ENCODE assay signal across 20 mouse cellular contexts in genomic region chr3:147442925-147443690, GRCm38 (mm10).
A peak's percentile ranks its signal among the peaks of the same experiment; 100 is the strongest.
DNase-seq lines count a peak whose midpoint lies in the region; ATAC-seq lines count a peak whose summit lies in the region.
"Had no signal": no experiment of that assay in that cellular context is flagged by ENCODE, and none has a peak within 500 bp of the region (broad histone marks: within the 10 kb centered on the region; RNA-seq: fewer than 3 reads in every experiment).

No protein-coding gene starts in this region.

- intact Hi-C loops in left cerebral cortex, postnatal 25 days (cut with DNase I) = no loop called here

- no peaks in the 10 kb centered on the region for H3K27me3 ChIP-seq in hindbrain, embryonic 10.5 days (ENCODE audit: insufficient read depth, poor library complexity, severe bottlenecking)
- H3K27me3 ChIP-seq in hindbrain, embryonic 16.5 days (replicated peaks; ENCODE audit: control insufficient read depth, insufficient read depth, low read length) = no peaks in the 10 kb centered on the region
- H3K27me3 ChIP-seq in forebrain, embryonic 14.5 days (replicated peaks; ENCODE audit: control insufficient read depth, insufficient read depth, low read length) = no peaks in the 10 kb centered on the region
- H3K27me3 ChIP-seq in midbrain, embryonic 12.5 days = no peaks in the 10 kb centered on the region
- H3K27me3 ChIP-seq: CH12.LX; embryonic facial prominence, embryonic 13.5 days; intestine, embryonic 15.5 days; limb, embryonic 13.5 days; liver, embryonic 15.5 days had no signal

- H3K9me3 ChIP-seq in hindbrain, embryonic 10.5 days = no peaks in the 10 kb centered on the region
- H3K9me3 ChIP-seq in hindbrain, embryonic 16.5 days (ENCODE audit: control insufficient read depth, low read length) = no peaks in the 10 kb centered on the region
- H3K9me3 ChIP-seq in forebrain, embryonic 14.5 days (replicated peaks; ENCODE audit: control insufficient read depth, low read length) = no peaks in the 10 kb centered on the region
- H3K9me3 ChIP-seq in midbrain, embryonic 12.5 days = no peaks in the 10 kb centered on the region
- H3K9me3 ChIP-seq: embryonic facial prominence, embryonic 13.5 days; intestine, embryonic 15.5 days; limb, embryonic 13.5 days; liver, embryonic 15.5 days had no signal

- H3K4me3 ChIP-seq in hindbrain, embryonic 10.5 days = no peak overlapping the region
- no peak overlapping the region for H3K4me3 ChIP-seq in hindbrain, embryonic 16.5 days (ENCODE audit: low read length)
- no peak overlapping the region for H3K4me3 ChIP-seq in forebrain, embryonic 14.5 days (ENCODE audit: low read depth, low read length)
- H3K4me3 ChIP-seq in midbrain, embryonic 12.5 days = no peak overlapping the region
- H3K4me3 ChIP-seq: embryonic facial prominence, embryonic 13.5 days; heart, adult 2 months; intestine, embryonic 15.5 days; limb, embryonic 13.5 days; liver, embryonic 15.5 days had no signal

- no peak for DNase-seq in hindbrain, embryonic 10.5 days (ENCODE audit: low spot score)
- DNase-seq in Muller cell, postnatal 12 days (ENCODE audit: inconsistent ontology term) = peak; percentile 13
- DNase-seq in forebrain, embryonic 14.5 days (ENCODE audit: low spot score) = no peak
- DNase-seq in MN1 (ENCODE audit: low spot score) = no peak
- no peak for DNase-seq in left cerebral cortex, postnatal 25 days (ENCODE audit: low spot score in 2 of 2)
- DNase-seq: cerebellum, adult 9-10 months; gastrocnemius, postnatal 25 days; heart, adult 2 months; heart, postnatal 36 days; kidney, adult 9 months; kidney, postnatal 36 days; right cerebral cortex, adult 18-20 months had no signal

- peaks cover 15% of the 10 kb centered on the region for H3K4me1 ChIP-seq in hindbrain, embryonic 10.5 days (replicated peaks)
- no peaks in the 10 kb centered on the region for H3K4me1 ChIP-seq in hindbrain, embryonic 16.5 days (ENCODE audit: control insufficient read depth, insufficient read depth, low read depth, low read length)
- peaks cover 8% of the 10 kb centered on the region; the same call in 1 of the 2 replicates for H3K4me1 ChIP-seq in forebrain, embryonic 14.5 days (ENCODE audit: control insufficient read depth, insufficient read depth, low read length)
- H3K4me1 ChIP-seq in midbrain, embryonic 12.5 days = peaks cover 16% of the 10 kb centered on the region
- H3K4me1 ChIP-seq: intestine, embryonic 15.5 days; liver, embryonic 15.5 days had no signal

- peak overlapping the region; percentile 57 for H3K27ac ChIP-seq in hindbrain, embryonic 10.5 days
- no peak overlapping the region for H3K27ac ChIP-seq in hindbrain, embryonic 16.5 days (ENCODE audit: low read depth, low read length)
- H3K27ac ChIP-seq in forebrain, embryonic 14.5 days (ENCODE audit: low read depth, low read length) = no peak overlapping the region
- peak overlapping the region; percentile 17; the same call in 1 of the 2 replicates for H3K27ac ChIP-seq in midbrain, embryonic 12.5 days (replicated peaks)
- H3K27ac ChIP-seq: embryonic facial prominence, embryonic 13.5 days; heart, adult 2 months; intestine, embryonic 15.5 days; limb, embryonic 13.5 days; liver, embryonic 15.5 days had no signal

- H3K9ac ChIP-seq in hindbrain, embryonic 16.5 days (ENCODE audit: low read depth, low read length) = no peak overlapping the region
- no peak overlapping the region for H3K9ac ChIP-seq in forebrain, embryonic 14.5 days (ENCODE audit: low read length)
- no peak overlapping the region for H3K9ac ChIP-seq in midbrain, embryonic 12.5 days (replicated peaks)
- H3K9ac ChIP-seq: embryonic facial prominence, embryonic 13.5 days; intestine, embryonic 15.5 days; limb, embryonic 13.5 days; liver, embryonic 15.5 days had no signal

- no peaks in the 10 kb centered on the region for H3K36me3 ChIP-seq in hindbrain, embryonic 10.5 days
- H3K36me3 ChIP-seq in hindbrain, embryonic 16.5 days (ENCODE audit: control insufficient read depth, insufficient read depth, low read length) = no peaks in the 10 kb centered on the region
- H3K36me3 ChIP-seq in forebrain, embryonic 14.5 days (ENCODE audit: control insufficient read depth, insufficient read depth, low read length) = no peaks in the 10 kb centered on the region
- H3K36me3 ChIP-seq in midbrain, embryonic 12.5 days = no peaks in the 10 kb centered on the region
- H3K36me3 ChIP-seq: embryonic facial prominence, embryonic 13.5 days; intestine, embryonic 15.5 days; limb, embryonic 13.5 days; liver, embryonic 15.5 days had no signal

- WGBS in hindbrain, embryonic 10.5 days = 70% methylated on average over 5 of the region's 5 CpGs
- WGBS in hindbrain, embryonic 16.5 days = 55% methylated on average over 5 of the region's 5 CpGs
- 44% methylated on average over 5 of the region's 5 CpGs for WGBS in forebrain, embryonic 14.5 days
- WGBS in midbrain, embryonic 12.5 days = 62% methylated on average over 5 of the region's 5 CpGs

- no peak for ATAC-seq in hindbrain, embryonic 16.5 days
- ATAC-seq in forebrain, embryonic 14.5 days = peak; percentile 72
- peak; percentile 74 for ATAC-seq in midbrain, embryonic 12.5 days (ENCODE audit: low FRiP score, low read depth)
- ATAC-seq in megakaryocyte, adult 5-6 weeks (ENCODE audit: poor library complexity, severe bottlenecking) = no peak
- ATAC-seq: intestine, embryonic 15.5 days had no signal

- no peak overlapping the region for H3K4me2 ChIP-seq in hindbrain, embryonic 16.5 days (ENCODE audit: low read length)
- H3K4me2 ChIP-seq in forebrain, embryonic 14.5 days (ENCODE audit: low read length) = no peak overlapping the region
- no peak overlapping the region for H3K4me2 ChIP-seq in midbrain, embryonic 12.5 days (replicated peaks)
- H3K4me2 ChIP-seq: embryonic facial prominence, embryonic 13.5 days; intestine, embryonic 15.5 days; limb, embryonic 13.5 days; liver, embryonic 15.5 days had no signal

Comparison
In these comparisons a context has a peak if more than half of its experiments do, and no peak if none do; other contexts are left out.
1. H3K27ac ChIP-seq: peak in hindbrain, embryonic 10.5 days (single experiment) and midbrain, embryonic 12.5 days (single experiment); none in hindbrain, embryonic 16.5 days (single experiment) and forebrain, embryonic 14.5 days (single experiment).
2. ATAC-seq: peak in forebrain, embryonic 14.5 days (single experiment) and midbrain, embryonic 12.5 days (single experiment); none in hindbrain, embryonic 16.5 days (single experiment) and megakaryocyte, adult 5-6 weeks (single experiment).